23 mouse cellular contexts compared by ENCODE assay signal in genomic region chr10:86872591-86872990, GRCm38 (mm10).
DNase-seq lines count a peak whose midpoint lies in the region; ATAC-seq and TF ChIP-seq lines count a peak whose summit lies in the region.
"Had no signal": no experiment of that assay in that cellular context is flagged by ENCODE, and none has a peak within 500 bp of the region (broad histone marks: within the 10 kb centered on the region; RNA-seq: fewer than 3 reads in every experiment).

No protein-coding gene starts in this region.

- DNase-seq in gastrocnemius, adult 8-10 months (ENCODE audit: low spot score in 2 of 2), result peak; percentile 6 to 19
- DNase-seq in gastrocnemius, postnatal 14 days, result no peak
- no peak for DNase-seq in heart, postnatal 0 days (ENCODE audit: low spot score)
- no peak for DNase-seq in heart, adult 9 months (ENCODE audit: low spot score in 2 of 2)
- DNase-seq in brain, adult 2 months (ENCODE audit: low read depth, low spot score), result peak; percentile 24
- no peak for DNase-seq in spleen, postnatal 14 days (ENCODE audit: low spot score in 2 of 2)
- no peak for DNase-seq in right cerebral cortex, postnatal 25 days
- DNase-seq: adrenal gland, postnatal 10 days; cerebellum, adult 9-10 months; heart, postnatal 10 days; kidney, adult 2 months; layer of hippocampus, adult 9-11 months; lung, postnatal 10 days; thymus, postnatal 25 days had no signal

- TF ChIP-seq EP300 in heart, postnatal 0 days (IDR thresholded peaks at IDR 0.05; ENCODE audit: low read depth), result no peak

- H3K9me3 ChIP-seq in heart, postnatal 0 days (replicated peaks; ENCODE audit: control insufficient read depth, low read length), result no peaks in the 10 kb centered on the region
- H3K9me3 ChIP-seq in intestine, embryonic 16.5 days (ENCODE audit: control insufficient read depth, low read length), result no peaks in the 10 kb centered on the region
- H3K9me3 ChIP-seq: embryonic facial prominence, embryonic 10.5 days; forebrain, embryonic 10.5 days; hindbrain, embryonic 12.5 days; neural tube, embryonic 15.5 days had no signal

- H3K4me1 ChIP-seq in heart, postnatal 0 days (ENCODE audit: control insufficient read depth, insufficient read depth), result peaks cover 6% of the 10 kb centered on the region; the same call in 1 of the 2 replicates
- peaks cover 2% of the 10 kb centered on the region; the same call in 1 of the 2 replicates for H3K4me1 ChIP-seq in intestine, embryonic 16.5 days (ENCODE audit: control insufficient read depth, insufficient read depth, low read length)
- H3K4me1 ChIP-seq: embryonic facial prominence, embryonic 10.5 days; forebrain, embryonic 10.5 days; hindbrain, embryonic 12.5 days; neural tube, embryonic 15.5 days had no signal

- H3K4me3 ChIP-seq in heart, postnatal 0 days (ENCODE audit: low read depth, low read length), result no peak overlapping the region
- no peak overlapping the region for H3K4me3 ChIP-seq in intestine, embryonic 16.5 days (ENCODE audit: low read length)
- H3K4me3 ChIP-seq: embryonic facial prominence, embryonic 10.5 days; forebrain, embryonic 10.5 days; hindbrain, embryonic 12.5 days; neural tube, embryonic 15.5 days had no signal

- no peak overlapping the region for H3K4me2 ChIP-seq in heart, postnatal 0 days (ENCODE audit: low read depth, low read length)
- H3K4me2 ChIP-seq in intestine, embryonic 16.5 days (ENCODE audit: low read depth, low read length), result no peak overlapping the region
- H3K4me2 ChIP-seq: hindbrain, embryonic 12.5 days; midbrain, embryonic 11.5 days; neural tube, embryonic 15.5 days had no signal

- H3K9ac ChIP-seq in heart, postnatal 0 days (replicated peaks; ENCODE audit: low read depth, low read length), result no peak overlapping the region
- H3K9ac ChIP-seq in intestine, embryonic 16.5 days (ENCODE audit: low read depth, low read length), result no peak overlapping the region
- H3K9ac ChIP-seq: hindbrain, embryonic 12.5 days; neural tube, embryonic 15.5 days had no signal

- WGBS in heart, postnatal 0 days, result 52% methylated on average over 5 of the region's 5 CpGs
- 61% methylated on average over 5 of the region's 5 CpGs for WGBS in intestine, embryonic 16.5 days

- intact Hi-C loops in gastrocnemius, postnatal 14 days (cut with DNase I; ENCODE audit: low total_unique reads), result no loop called here

- H3K36me3 ChIP-seq in heart, postnatal 0 days (replicated peaks; ENCODE audit: control insufficient read depth, insufficient read depth, low read length), result no peaks in the 10 kb centered on the region
- no peaks in the 10 kb centered on the region for H3K36me3 ChIP-seq in intestine, embryonic 16.5 days (ENCODE audit: control insufficient read depth, insufficient read depth, low read length)
- H3K36me3 ChIP-seq: embryonic facial prominence, embryonic 10.5 days; forebrain, embryonic 10.5 days; hindbrain, embryonic 12.5 days; neural tube, embryonic 15.5 days had no signal

- no peaks in the 10 kb centered on the region for H3K27me3 ChIP-seq in heart, postnatal 0 days (ENCODE audit: control insufficient read depth, insufficient read depth, low read length)
- H3K27me3 ChIP-seq in intestine, embryonic 16.5 days (replicated peaks; ENCODE audit: control insufficient read depth, insufficient read depth, low read length), result no peaks in the 10 kb centered on the region
- H3K27me3 ChIP-seq: hindbrain, embryonic 12.5 days; neural tube, embryonic 15.5 days had no signal

- no peak for TF ChIP-seq CTCF in heart, postnatal 0 days (IDR thresholded peaks at IDR 0.05; ENCODE audit: low read depth)

- H3K27ac ChIP-seq in heart, postnatal 0 days (ENCODE audit: low read depth), result peak overlapping the region; percentile 46; the same call in 1 of the 2 replicates
- no peak overlapping the region for H3K27ac ChIP-seq in intestine, embryonic 16.5 days (ENCODE audit: low read length)
- H3K27ac ChIP-seq: embryonic facial prominence, embryonic 10.5 days; forebrain, embryonic 10.5 days; hindbrain, embryonic 12.5 days; kidney, postnatal 0 days; neural tube, embryonic 15.5 days had no signal

- peak; percentile 30; the same call in 1 of the 2 replicates for ATAC-seq in heart, postnatal 0 days (ENCODE audit: insufficient read depth, low read depth)
- peak; percentile 26; the same call in 1 of the 2 replicates for ATAC-seq in intestine, embryonic 16.5 days
- ATAC-seq: activated CD4-positive, CD25-positive, alpha-beta regulatory T cell, adult 4 months; forebrain, embryonic 16.5 days had no signal

Comparison
In these comparisons a context has a peak if more than half of its experiments do, and no peak if none do; other contexts are left out.
1. DNase-seq: peak in gastrocnemius, adult 8-10 months (2 of 2) and brain, adult 2 months (single experiment); none in gastrocnemius, postnatal 14 days (single experiment), heart, postnatal 0 days (single experiment), heart, adult 9 months (0 of 2), spleen, postnatal 14 days (0 of 2) and right cerebral cortex, postnatal 25 days (single experiment).